Mouse (Mus musculus) forebrain, embryonic 14.5 days (tissue): ENCODE data around the gene Pan2. TPM values are rescaled to one million over a fixed set of nuclear protein-coding genes. Genes with fewer than 3 reads are reported as not detected.
A peak's percentile ranks its signal among the peaks of the same experiment; 100 is the strongest.
"Not testable (repeated sequence)": the region's sequence is repeated elsewhere in the genome, so short reads cannot be mapped to it uniquely, and the experiment has no call there.

ENCODE experiments used
- ATAC-seq: fragments of 200-750 bp; cut with Nextera tagmentation; 2 replicates; pipeline ENCODE4 v1.8.0; 2017; ENCODE audit warnings: mild to moderate bottlenecking, moderate library complexity
- DNase-seq: peaks from one replicate; pipeline ENCODE4 v3.0.0-alpha.2; 2015; ENCODE audit warnings: low spot score
- H3K27ac ChIP-seq: fragments of 300-500 bp; sonication (generic); 2 replicates; pipeline ENCODE4 v1.5.1; 2014; ENCODE audit warnings: low read depth, mild to moderate bottlenecking, control low read depth, low read length, moderate library complexity
- H3K27me3 ChIP-seq: fragments of 300-500 bp; sonication (generic); replicated peaks from 2 replicates; pipeline ENCODE4 v1.6.1; 2014; ENCODE audit warnings: low read length, control low read depth, mixed read lengths; ENCODE audit not compliant: control insufficient read depth, insufficient read depth
- H3K36me3 ChIP-seq: fragments of 300-500 bp; sonication (generic); 2 replicates; pipeline ENCODE4 v1.6.1; 2014; ENCODE audit warnings: low read length, control low read depth; ENCODE audit not compliant: control insufficient read depth, insufficient read depth
- H3K4me1 ChIP-seq: fragments of 300-500 bp; sonication (generic); 2 replicates; pipeline ENCODE4 v1.6.1; 2014; ENCODE audit warnings: antibody characterized with exemption, low read length, control low read depth; ENCODE audit not compliant: control insufficient read depth, insufficient read depth
- H3K4me2 ChIP-seq: fragments of 300-500 bp; sonication (generic); 2 replicates; pipeline ENCODE4 v1.6.1; 2014; ENCODE audit warnings: mild to moderate bottlenecking, control low read depth, low read length
- H3K4me3 ChIP-seq: fragments of 300-500 bp; sonication (generic); 2 replicates; pipeline ENCODE4 v1.5.1; 2014; ENCODE audit warnings: low read depth, low read length, control low read depth
- H3K9ac ChIP-seq: fragments of 300-500 bp; sonication (generic); 2 replicates; pipeline ENCODE4 v1.6.1; 2014; ENCODE audit warnings: mild to moderate bottlenecking, low read length, control low read depth, moderate library complexity
- H3K9me3 ChIP-seq: fragments of 300-500 bp; sonication (generic); replicated peaks from 2 replicates; pipeline ENCODE4 v1.6.1; 2016; ENCODE audit warnings: low read length, control low read depth, mixed read lengths; ENCODE audit not compliant: control insufficient read depth
- WGBS: fragments of 180-500 bp; shearing (Covaris S2); extraction: QIAGEN DNeasy Blood & Tissue Kit; methylation state at CpG from one replicate; pipeline ENCODE4 v1.1.7; 2014; 5-methylcytosine and 5-hydroxymethylcytosine counted together
- polyA plus RNA-seq: library from polyadenylated mRNA; unstranded; fragments of >200 nt; fragmentation: Nextera tagmentation; extraction: Ambion mirVana; gene quantifications from 2 replicates; pipeline ENCODE4 v1.2.1, GENCODE M21; 2014

The Pan2 gene
- polyA plus RNA-seq, 1 experiment from 2014 or later: 21.4 TPM

- H3K4me2 ChIP-seq: no peak overlapping the region
- WGBS: 79% methylated on average over 6 of the region's 6 CpGs
- no peak for ATAC-seq
Observed at GRCm38 (mm10) chr10:128263393-128264310, 39.5 kb upstream of the Pan2 start.

GRCm38 (mm10) chr10:128268371-128268770, 34.8 kb upstream of the Pan2 start, which contains the start of gene Apof:
Gene Apof (plus strand): TSS chr10:128268671.
- Histone ChIP-seq H3K4me1 (0 out of 2 replicates have a peak, but pooled peaks cover 2% of the 10 kb centered on the region), H3K27me3 (no peaks in the 10 kb centered on the region), H3K9me3 (no peaks in the 10 kb centered on the region), H3K27ac (no peak within 1 kb of the TSS), H3K4me2 (no peak within 1 kb of the TSS), H3K36me3 (no peaks in the 10 kb centered on the region), H3K4me3 (no peak within 1 kb of the TSS), H3K9ac (no peak within 1 kb of the TSS)
- DNase-seq (no peak), ATAC-seq (no peak)
- WGBS: 83% methylated on average over 6 of the region's 6 CpGs

More at GRCm38 (mm10) chr10:128263393-128264310, 39.5 kb upstream of the Pan2 start:
- Histone ChIP-seq H3K27me3 (no peaks in the 10 kb centered on the region), H3K36me3 (no peaks in the 10 kb centered on the region), H3K9me3 (no peaks in the 10 kb centered on the region), H3K9ac (no peak overlapping the region), H3K4me3 (no peak overlapping the region), H3K4me1 (no peaks in the 10 kb centered on the region), H3K27ac (no peak overlapping the region)
- DNase-seq: no peak

GRCm38 (mm10) chr10:128269206-128269910, 33.8 kb upstream of the Pan2 start:
- Histone ChIP-seq H3K27me3 (no peaks in the 10 kb centered on the region), H3K27ac (no peak overlapping the region), H3K9me3 (no peaks in the 10 kb centered on the region), H3K4me1 (0 out of 2 replicates have a peak, but pooled peaks cover 2% of the 10 kb centered on the region), H3K36me3 (no peaks in the 10 kb centered on the region), H3K4me3 (no peak overlapping the region), H3K9ac (no peak overlapping the region), H3K4me2 (no peak overlapping the region)
- DNase-seq: no peak
- ATAC-seq: no peak
- 91% methylated on average over 16 of the region's 16 CpGs for WGBS

GRCm38 (mm10) chr10:128270287-128270841, 32.8 kb upstream of the Pan2 start, which contains the start of gene Stat2:
Gene Stat2 (plus strand): TSS chr10:128270559.
- peak within 1 kb of the TSS; percentile 36; the same call in 1 of the 2 replicates for H3K27ac ChIP-seq
- H3K9me3 ChIP-seq: no peaks in the 10 kb centered on the region
- H3K27me3 ChIP-seq: no peaks in the 10 kb centered on the region
- H3K36me3 ChIP-seq: no peaks in the 10 kb centered on the region
- H3K4me3 ChIP-seq: peak within 1 kb of the TSS; percentile 60
- DNase-seq: peak; percentile 98
- WGBS: under 1% methylated on average over 43 of the region's 43 CpGs
- peak; percentile 100 for ATAC-seq
- 0 out of 2 replicates have a peak, but pooled peaks cover 2% of the 10 kb centered on the region for H3K4me1 ChIP-seq
- peak within 1 kb of the TSS; percentile 63 for H3K4me2 ChIP-seq
- peak within 1 kb of the TSS; percentile 66 for H3K9ac ChIP-seq

GRCm38 (mm10) chr10:128270866-128271265, 32.3 kb upstream of the Pan2 start:
- H3K9ac ChIP-seq: peak overlapping the region; percentile 66

GRCm38 (mm10) chr10:128271883-128272282, 31.3 kb upstream of the Pan2 start:
- no peak for DNase-seq

More at GRCm38 (mm10) chr10:128270866-128271265, 32.3 kb upstream of the Pan2 start:
- peak overlapping the region; percentile 60 for H3K4me3 ChIP-seq
- 43% methylated on average over 7 of the region's 7 CpGs for WGBS
- H3K27me3 ChIP-seq: no peaks in the 10 kb centered on the region
- H3K4me1 ChIP-seq: 0 out of 2 replicates have a peak, but pooled peaks cover 2% of the 10 kb centered on the region
- ATAC-seq (no peak), DNase-seq (no peak)
- H3K4me2 ChIP-seq: peak overlapping the region; percentile 63
- no peaks in the 10 kb centered on the region for H3K36me3 ChIP-seq
- H3K27ac ChIP-seq: 0 out of 2 replicates have a peak overlapping the region, but pooled peaks have one; percentile 6
- no peaks in the 10 kb centered on the region for H3K9me3 ChIP-seq

GRCm38 (mm10) chr10:128272819-128273439, 30.2 kb upstream of the Pan2 start:
- not testable (repeated sequence) for H3K27ac ChIP-seq, H3K9ac ChIP-seq, H3K4me3 ChIP-seq, H3K27me3 ChIP-seq, DNase-seq, H3K4me1 ChIP-seq, H3K4me2 ChIP-seq, ATAC-seq, H3K9me3 ChIP-seq
- WGBS: 93% methylated on average over 4 of the region's 7 CpGs
- peaks cover 11% of the 10 kb centered on the region; the same call in 1 of the 2 replicates for H3K36me3 ChIP-seq

More at GRCm38 (mm10) chr10:128271883-128272282, 31.3 kb upstream of the Pan2 start:
- Histone ChIP-seq H3K27me3 (no peaks in the 10 kb centered on the region), H3K4me2 (no peak overlapping the region), H3K27ac (no peak overlapping the region), H3K9me3 (no peaks in the 10 kb centered on the region), H3K9ac (no peak overlapping the region), H3K4me1 (0 out of 2 replicates have a peak, but pooled peaks cover 2% of the 10 kb centered on the region), H3K36me3 (peaks cover 4% of the 10 kb centered on the region; the same call in 1 of the 2 replicates), H3K4me3 (no peak overlapping the region)
- no peak for ATAC-seq
- 72% methylated on average over 2 of the region's 2 CpGs for WGBS

GRCm38 (mm10) chr10:128275374-128275773, 27.8 kb upstream of the Pan2 start:
- not testable (repeated sequence) for DNase-seq, H3K4me2 ChIP-seq, H3K4me3 ChIP-seq, H3K9me3 ChIP-seq, H3K27ac ChIP-seq, ATAC-seq, H3K4me1 ChIP-seq, H3K27me3 ChIP-seq, H3K9ac ChIP-seq
- peaks cover 25% of the 10 kb centered on the region for H3K36me3 ChIP-seq
- whole genome bisulfite sequencing: 96% methylated on average over 1 of the region's 1 CpGs
